Mouse (Mus musculus) layer of hippocampus, postnatal 14 days (tissue): ENCODE results near the gene Kif1a. TPM values are rescaled to one million over a fixed set of nuclear protein-coding genes. Genes with fewer than 3 reads are reported as not detected.

Experiments used
- DNase-seq, 2 experiments: peaks; one replicate each; pipeline ENCODE4 v3.0.0; 2021 to 2022; ENCODE audit warnings: low spot score in 2 of 2, mixed read lengths in 1 of 2
- total RNA-seq, 2 experiments: library from RNA; stranded (reverse); gene quantifications; 2 replicates each; pipeline ENCODE4 v1.2.3; 2021

Gene Kif1a
- total RNA-seq, 2 experiments from 2014 or later, result 709 to 747 TPM

DNA sequence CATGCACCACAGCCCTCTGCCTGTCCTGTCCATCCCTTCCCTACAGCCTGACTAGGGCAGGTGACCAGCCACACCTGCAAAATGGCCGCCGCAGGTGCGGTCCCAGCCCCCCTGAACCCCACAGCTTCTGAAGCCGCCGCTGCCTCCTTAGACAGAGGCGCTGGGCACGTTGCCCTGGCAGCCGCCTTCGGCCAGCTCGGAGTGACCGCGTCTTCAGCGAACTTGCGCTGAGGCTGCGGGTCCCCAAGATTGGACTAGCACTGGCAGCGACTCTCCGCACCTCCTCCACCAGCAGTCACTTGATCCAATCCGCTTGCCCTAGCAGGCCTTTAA is 1.5 kb downstream of the Kif1a start:
- no peak for DNase-seq

DNA sequence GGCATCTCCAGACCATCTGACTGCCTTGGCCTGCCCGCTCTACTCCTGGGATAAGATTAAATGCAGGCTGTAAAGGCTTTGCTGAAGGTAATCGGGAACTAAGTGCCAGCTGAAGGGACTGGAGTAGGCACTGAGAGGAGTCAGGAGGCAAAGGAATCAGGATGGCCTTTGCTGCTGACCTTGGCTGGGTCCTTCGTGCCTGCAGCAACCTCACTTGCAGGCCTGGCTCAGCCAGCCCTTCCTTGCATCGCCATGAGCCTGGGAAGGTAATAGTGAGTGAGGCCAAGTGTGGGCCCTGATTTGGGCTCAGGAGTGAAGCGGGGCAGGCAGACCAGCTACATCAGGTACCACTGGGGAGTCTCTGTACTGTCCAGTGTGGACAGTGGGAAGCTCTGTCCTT is 2.8 kb downstream of the Kif1a start:
- DNase-seq, result no peak

- no peak for DNase-seq
Observed at GRCm38 (mm10) chr1:93092582-93092981, 9.2 kb downstream of the Kif1a start.

GRCm38 (mm10) chr1:93085136-93085535 is 16.6 kb downstream of the Kif1a start:
- DNase-seq, result peak in 1 of 2 experiments; percentile 68

GRCm38 (mm10) chr1:93083420-93084285 is 18.1 kb downstream of the Kif1a start:
- no peak for DNase-seq

GRCm38 (mm10) chr1:93082121-93082520 is 19.6 kb downstream of the Kif1a start:
- no peak for DNase-seq

DNA sequence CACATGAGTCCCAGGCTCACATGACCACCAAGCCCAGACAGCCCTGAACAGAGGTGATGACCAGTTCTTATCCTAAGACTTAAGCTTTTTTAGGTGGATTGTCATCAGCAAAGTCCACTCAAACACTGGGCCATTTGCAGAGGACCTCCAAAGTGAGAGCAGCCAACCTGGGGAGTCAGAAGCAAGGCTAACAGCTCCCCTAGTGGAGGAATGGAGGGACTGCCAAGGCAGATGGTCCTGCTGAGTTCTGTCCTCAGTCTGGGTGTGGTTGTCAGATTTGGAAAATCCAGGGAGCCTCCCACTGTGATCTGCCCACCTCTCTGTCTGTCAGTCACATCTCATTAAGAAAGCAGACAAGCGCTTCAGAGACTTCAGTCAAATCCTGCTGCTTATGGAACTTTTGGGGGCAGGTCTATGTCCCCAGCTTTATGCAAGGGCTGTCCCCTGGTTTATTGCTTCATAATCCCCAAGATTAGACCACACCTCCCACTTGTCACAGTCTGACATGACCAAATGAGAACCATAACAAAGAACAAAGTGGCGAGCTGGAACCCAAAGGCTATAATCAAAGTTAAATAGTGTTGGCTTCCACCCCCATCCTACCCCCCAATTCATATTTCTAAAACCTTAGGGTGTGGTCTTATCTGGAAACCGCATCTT is 20.7 kb downstream of the Kif1a start:
- DNase-seq, result peak; percentile 66 to 73

DNA sequence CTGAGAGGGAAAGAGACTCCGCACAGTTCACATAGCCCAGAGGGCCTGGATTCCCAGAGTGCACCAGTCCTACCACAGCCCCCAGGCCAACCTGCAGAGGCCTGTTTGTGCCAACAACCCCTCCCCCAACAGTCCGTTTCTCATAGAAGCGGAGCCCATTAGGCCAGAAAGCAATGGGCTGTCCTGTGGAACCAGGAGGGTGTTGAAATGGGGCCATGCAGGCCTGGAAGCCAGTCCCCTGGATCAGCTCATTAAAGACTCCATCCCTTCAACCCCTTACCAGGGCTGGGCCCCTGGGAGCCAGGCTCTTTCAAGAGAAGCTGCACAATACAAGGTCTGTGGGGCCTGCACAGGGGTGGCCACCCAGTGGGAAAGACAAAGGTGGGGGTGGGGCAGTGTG is 22.1 kb downstream of the Kif1a start:
- peak in 1 of 2 experiments; percentile 75 for DNase-seq

DNA sequence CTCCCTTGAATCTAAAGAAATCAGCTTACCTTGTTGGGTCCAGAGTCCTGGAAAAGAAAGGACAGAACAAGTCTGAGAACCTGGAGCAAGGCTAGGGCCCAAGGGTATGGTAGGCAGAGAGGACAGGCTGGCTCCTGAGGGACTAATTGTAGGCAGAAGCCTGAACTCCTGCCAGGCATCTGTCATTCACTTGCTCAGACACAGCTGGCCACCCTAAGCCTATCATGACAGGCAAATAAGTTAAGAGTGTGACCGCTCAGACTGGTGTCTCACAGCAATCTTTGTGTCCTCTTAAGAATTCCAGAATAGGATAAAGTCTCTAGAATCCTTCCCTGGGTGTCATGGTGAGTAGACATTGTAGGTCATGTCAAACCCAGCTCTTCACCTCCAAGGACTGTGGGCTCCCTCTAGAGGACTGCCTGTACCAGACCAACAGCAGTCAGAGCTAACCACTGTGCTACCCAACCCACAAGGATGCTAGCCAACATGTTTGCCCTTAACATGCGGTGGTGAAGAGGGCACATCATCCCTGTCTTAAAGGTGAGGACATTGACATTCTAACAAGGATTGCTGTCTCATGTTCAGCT is 29.4 kb downstream of the Kif1a start:
- no peak for DNase-seq

DNA sequence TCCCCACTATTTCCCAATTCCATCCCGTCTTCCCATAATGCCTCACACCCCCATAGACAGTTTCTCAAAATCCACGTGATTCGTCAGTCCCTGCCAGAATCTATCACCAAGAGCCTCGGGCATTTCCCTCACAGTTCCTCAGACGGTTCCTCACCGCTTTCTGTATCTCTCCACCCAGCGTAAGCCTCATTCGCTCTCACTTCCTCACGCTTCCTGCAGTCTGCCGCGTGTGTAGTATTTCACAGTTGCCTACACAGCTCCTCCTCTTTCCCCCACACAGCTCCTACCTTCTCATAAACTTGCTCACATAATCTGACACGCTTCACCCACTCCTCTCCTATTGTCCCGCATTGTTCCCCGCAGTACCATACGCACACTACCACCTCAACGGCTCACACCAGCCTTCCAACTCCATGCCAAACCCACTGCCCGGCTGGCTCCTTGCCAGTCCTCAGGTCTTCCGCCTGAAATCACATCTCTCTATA is 30.2 kb downstream of the Kif1a start:
- DNase-seq, result no peak

DNA sequence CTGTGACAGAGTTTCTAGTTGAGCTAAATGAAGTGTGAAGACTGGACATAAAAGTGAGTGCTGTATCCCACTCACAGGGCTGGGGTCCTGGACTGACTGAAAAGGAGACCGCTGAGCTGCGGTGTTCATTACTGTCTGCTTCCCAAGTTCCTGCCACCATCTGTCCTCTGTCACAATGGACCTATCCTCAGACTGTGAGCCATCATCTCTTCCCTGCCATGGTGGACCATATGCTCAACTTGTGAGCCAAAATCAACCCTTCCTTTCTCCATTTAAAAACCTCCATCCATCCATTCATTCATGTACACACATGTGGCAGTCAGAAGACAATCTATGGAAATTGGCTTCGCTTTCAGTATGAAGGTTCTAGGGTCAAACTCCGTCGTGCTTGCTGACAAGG is 30.9 kb downstream of the Kif1a start:
- DNase-seq, result no peak

DNA sequence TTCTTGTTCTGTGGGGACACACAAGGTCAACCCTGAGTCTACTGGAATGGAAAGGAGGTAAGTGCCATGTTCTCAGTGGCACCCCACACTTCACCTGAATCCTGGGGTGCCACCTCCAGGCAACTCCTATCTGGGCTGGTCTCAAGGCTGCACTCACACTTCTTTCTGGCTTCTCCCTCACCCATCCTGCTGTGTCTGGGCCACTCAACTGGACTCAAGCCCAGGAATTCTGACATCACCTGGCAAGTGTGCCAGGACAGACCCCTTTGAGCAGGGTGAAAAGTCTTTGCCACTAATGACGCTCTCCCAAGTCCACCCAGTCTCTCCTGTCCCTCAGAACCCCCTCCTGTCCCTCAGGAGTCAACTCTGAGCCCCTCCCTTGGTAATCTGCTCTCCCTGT is 33.2 kb downstream of the Kif1a start:
- DNase-seq, result no peak

- no peak for DNase-seq
Observed at GRCm38 (mm10) chr1:93065654-93066053, 36.1 kb downstream of the Kif1a start.

DNA sequence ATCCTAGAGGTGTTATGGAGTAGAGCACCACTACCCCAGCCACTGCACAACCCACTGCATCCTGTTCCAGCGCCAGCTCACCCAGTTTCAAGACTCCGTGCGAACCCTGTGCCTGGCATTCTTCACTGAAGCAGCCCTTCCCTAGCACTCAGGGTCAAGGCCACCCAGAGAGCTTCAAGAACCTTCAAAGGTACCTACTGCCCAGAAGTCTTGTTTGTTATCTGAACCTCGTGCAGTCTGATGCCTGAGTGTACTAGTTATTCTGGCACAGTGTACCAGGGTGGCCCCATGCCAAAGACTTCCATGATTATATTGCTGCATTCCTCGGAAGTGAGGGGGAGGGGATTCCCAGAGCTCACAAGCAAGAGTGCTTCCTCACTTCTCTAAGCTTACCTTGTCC is 38.1 kb downstream of the Kif1a start:
- peak in 1 of 2 experiments; percentile 42 for DNase-seq

- no peak for DNase-seq
Observed at GRCm38 (mm10) chr1:93051124-93051833, 50.5 kb downstream of the Kif1a start.

DNA sequence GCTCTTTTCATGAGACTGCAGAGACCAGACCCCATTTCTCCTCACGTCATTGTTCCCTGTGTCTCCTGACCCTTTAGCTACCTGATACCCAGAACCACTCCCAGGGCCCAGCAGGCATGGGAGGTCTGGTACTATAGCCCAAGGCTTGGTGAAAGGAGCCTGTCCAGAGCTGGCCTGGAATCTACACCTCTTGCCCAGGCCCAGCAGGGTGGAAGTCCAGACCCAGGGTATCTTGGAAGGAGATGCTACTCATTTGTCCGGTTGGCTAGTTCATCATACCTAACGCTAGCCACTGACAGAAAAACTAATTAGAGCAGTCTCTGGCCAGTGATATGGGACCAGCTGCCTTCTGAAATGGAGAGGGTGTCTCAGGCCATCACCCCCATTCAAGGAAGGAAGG is 51.7 kb downstream of the Kif1a start:
- DNase-seq, result no peak

- no peak for DNase-seq
Observed at GRCm38 (mm10) chr1:93046153-93046789, 55.5 kb downstream of the Kif1a start.

DNA sequence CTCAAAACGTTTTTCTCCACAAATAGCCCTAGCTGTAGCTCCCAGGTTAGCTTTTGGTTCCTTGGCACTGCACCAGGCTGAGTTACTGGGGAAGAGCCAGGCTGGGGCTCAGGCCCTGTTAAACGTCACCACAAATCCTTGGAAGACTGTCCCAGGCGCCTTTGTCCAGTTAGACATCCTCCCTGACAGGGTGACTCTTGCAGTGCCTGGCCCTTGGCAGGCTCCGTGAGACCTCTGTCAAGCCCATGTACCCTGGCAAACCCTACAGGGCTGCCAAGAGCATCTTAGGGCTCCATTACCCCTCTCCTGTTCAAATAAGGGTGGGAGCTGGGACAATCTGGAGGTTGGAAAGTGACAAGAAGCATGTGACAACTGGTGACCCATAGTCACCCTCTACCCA is 65.8 kb downstream of the Kif1a start:
- DNase-seq, result no peak

GRCm38 (mm10) chr1:93033989-93034388 is 67.8 kb downstream of the Kif1a start:
- DNase-seq, result no peak

DNA sequence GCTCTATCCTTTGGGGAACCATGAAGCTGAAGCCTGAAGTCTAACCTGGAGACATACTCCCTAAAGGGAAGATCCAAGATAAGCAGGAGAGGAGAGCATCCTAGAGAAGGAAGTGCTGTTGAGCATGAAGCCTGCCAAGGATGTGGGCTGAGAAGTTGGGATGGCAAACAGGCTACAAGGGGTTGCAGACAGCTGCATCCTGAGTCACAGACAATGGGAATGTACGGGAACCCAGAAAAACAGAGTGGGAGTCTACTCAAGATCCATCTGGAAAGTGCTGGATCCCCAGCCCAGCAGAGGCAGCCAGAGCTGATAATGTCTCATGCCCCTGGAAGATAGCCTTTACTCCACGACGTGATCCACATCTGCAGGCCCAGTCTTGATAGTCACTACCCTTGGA is 70.6 kb downstream of the Kif1a start:
- no peak for DNase-seq

GRCm38 (mm10) chr1:93030060-93030459 is 71.7 kb downstream of the Kif1a start:
- DNase-seq, result no peak
